Mouse (Mus musculus): Measurements from ENCODE around the gene Jdp2.

Jdp2 gene

DNA sequence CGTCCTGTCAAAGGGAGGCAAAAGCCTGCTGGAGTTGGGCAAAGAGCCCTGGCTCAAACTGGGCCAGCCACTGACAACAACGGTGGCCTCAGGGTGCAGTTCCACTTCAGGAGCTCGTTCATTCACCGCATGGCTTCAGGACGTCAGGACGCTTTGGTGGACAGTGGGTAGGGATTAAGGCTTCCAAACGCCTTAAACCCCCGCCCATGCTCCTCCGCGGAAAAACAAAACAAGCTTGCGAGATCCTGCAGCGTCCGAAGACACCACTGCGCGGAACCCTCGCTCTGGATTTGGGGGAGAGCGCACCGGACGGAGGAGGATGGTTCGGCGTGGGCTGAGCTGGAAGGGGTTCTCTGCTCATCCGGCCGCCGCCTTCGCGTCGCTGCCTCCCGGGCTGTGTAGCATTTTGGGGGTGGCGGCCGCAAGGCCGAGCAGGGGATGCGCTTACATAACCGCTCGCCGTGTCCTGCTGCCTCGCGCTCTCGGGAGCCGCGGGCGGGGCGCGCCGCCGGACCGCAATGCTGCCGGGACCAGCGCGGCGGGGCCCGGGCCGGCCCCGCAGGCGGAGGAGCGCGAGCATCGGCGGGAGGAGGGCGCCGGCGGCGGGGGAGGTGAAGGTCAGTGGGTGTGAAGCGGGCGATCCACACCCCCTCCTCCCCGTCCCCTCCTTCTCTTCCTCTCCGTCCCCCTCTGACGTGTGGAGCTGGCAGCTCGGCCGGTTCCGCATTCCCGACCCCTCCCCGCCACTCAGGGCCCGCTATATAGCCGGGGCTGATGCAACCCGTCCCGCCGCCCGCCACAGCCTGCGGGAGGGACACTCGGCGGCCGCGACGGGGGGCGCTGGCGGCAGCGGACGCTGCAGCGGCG lies at the start of gene Jdp2:
TSS of gene Jdp2 (plus strand) at position 417 of the 867 bp plus-strand sequence.
- DNase-seq (ENCODE audit: low spot score in 2 of 2): peak; percentile 71 to 83

GRCm38 (mm10) chr12:85549661-85550060 lies 49.2 kb upstream of the Jdp2 start:
- DNase-seq (ENCODE audit: low spot score in 2 of 2): no peak

- no peak for DNase-seq (ENCODE audit: low spot score in 2 of 2)
These were observed 48.4 kb upstream of the Jdp2 start for GRCm38 (mm10) chr12:85550435-85550834.

DNA sequence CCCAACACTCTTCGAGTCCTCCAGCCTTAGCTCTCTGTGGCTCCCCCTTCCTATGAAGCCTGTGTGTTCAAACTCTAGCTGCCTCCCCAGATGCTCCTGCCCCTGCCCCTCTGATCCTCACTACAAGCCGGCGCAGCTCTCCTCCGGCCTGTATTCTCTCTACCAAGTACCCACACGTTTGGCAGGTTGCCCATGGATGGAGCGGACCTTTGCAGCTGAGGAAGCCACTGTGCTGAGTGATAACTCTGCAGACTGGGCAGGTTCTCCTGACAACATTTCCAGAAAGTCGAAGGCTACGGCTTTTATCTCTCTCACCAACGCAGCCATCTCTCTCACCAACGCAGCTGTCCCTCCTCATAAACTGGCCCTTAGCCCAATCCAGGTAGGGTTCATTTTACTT lies 39.5 kb upstream of the Jdp2 start:
- peak in 1 of 2 experiments; percentile 24 for DNase-seq (ENCODE audit: low spot score in 2 of 2)

DNA sequence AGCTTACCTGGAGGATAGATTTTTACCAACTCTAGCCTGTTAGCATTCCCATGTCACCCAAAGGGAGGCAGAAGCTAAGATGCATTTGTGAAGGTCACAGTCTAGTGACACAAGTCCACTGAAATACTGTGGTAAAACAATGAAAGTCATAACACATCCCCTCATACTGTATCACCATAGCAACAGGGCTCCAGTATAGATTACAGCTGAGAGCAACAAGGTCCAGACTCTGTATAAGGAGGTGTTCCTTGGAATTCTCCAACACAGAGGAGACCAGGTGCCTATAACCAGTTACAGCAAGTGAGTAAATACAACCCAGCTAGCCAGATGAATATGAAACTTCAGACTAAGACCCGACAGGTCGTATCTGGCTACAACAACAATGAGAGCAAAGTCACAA lies 33.4 kb upstream of the Jdp2 start:
- no peak for DNase-seq (ENCODE audit: low spot score in 2 of 2)

DNA sequence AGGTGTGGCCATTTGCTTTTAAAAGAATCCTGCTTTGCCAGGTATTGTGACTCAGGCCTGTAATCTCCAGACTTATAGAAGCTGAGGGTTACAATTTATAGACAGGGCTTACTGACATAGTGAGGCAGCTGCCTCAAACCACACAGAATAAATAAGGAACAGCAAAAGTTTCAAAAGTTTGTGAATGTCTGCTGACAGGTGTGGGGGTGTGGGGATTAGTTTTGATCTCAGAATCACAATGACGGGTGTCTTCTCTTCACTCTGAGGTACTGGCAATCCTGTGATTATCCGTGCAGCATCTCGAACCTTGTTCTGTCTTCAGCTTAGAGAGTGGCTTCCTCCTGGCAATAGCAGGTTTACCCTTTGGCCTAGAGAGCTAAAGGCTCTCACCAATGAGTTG lies 30.5 kb upstream of the Jdp2 start:
- no peak for DNase-seq (ENCODE audit: low spot score in 2 of 2)

DNA sequence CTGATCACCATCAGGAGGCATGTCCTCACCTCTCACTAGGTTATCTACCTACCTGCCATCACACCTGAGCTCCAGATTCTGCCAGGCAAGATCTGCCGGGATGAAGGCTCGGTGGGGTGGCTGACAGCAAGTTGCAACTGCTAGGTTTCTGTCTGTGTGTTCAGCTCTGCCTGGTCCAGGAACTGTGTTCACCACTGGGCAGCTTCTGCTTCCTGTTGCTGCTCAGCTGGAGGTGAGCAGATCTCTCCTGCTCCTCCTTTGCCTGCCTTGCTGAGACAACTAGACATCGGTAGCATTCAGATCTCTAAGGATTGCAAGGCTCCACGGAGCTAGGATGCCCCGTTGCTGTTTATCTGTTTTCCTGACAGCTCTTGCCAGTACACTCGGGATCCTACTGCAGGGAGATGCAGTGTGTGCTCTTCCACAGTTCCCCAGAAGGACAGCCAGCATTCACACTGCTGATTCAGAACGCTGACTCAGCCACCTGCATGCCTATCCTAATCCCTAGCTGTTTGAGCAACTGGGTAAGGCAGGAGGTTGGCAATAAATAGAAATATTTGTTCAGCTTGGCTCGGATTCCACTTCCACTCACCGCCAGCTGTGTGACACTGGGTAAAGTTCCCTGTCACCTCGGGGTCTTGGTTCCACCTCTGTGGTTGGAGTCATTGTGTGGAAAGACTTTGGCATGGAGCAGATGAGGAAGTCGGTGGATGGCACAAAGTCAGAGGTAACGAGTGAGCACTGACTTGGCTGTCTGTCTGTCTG lies 29.3 kb upstream of the Jdp2 start:
- peak in 1 of 2 experiments; percentile 17 for DNase-seq (ENCODE audit: low spot score in 2 of 2)

- no peak for DNase-seq (ENCODE audit: low spot score in 2 of 2)
These were observed 28.7 kb upstream of the Jdp2 start for GRCm38 (mm10) chr12:85570158-85570540.

DNA sequence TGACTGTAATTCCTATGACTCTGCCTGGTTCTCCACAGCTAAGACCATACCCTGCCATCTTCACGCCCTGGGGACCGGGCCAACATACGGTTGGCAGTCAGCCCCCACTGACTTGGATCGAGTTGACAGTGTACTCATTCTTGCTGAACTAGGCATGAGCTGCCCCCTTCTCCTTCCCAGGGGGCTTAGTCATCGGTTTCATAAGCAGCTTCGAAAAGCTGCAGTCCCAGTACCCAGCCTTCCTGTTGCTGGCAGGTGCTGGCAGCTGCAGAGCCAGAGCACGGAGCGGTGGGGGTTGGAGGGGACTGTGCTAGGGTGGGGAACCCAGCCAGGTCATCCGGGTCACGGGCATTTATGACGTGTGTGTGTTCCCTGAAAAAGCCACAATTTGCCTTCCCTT lies 27.5 kb upstream of the Jdp2 start:
- no peak for DNase-seq (ENCODE audit: low spot score in 2 of 2)

DNA sequence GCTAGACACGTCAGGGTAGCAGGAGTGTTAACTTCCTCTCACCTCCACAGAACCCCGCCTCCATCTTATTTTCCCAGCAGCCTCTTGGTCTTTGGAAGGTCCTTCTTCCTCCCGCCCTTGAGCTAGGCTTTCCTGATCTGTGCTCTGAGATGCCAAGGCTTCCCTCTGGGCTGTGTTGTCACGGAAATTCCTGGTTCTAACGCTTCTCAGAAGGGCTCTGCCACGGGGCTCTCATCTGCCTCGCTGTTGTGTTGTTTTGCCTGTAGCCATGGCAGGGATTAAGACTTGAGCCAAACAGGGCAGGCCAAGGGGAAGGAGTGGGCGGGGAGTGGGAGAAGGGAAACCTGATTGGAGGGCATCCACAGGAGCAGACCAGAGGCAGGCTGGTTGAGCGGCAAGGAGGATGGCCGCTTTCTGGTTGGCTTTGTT lies 26.8 kb upstream of the Jdp2 start:
- DNase-seq (ENCODE audit: low spot score in 2 of 2): no peak

- no peak for DNase-seq (ENCODE audit: low spot score in 2 of 2)
These were observed 23.9 kb upstream of the Jdp2 start for GRCm38 (mm10) chr12:85574806-85575495.

DNA sequence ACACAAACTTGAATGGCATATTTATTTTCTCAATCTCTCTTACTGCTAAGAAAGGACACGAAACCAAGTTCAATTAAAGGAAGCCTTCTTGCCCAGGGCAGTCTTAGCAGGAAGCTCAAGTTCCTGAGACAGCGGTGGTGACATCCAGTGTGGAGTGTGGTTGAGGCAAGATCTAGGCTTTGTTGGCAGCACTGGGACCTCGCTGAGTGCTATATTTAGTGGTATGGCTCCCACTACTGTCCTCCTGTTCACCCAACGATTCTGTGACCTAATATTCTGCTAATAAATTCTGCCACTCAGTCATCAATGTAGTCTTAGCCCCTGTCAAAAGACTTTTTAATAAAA lies 23.4 kb upstream of the Jdp2 start:
- DNase-seq (ENCODE audit: low spot score in 2 of 2): no peak

DNA sequence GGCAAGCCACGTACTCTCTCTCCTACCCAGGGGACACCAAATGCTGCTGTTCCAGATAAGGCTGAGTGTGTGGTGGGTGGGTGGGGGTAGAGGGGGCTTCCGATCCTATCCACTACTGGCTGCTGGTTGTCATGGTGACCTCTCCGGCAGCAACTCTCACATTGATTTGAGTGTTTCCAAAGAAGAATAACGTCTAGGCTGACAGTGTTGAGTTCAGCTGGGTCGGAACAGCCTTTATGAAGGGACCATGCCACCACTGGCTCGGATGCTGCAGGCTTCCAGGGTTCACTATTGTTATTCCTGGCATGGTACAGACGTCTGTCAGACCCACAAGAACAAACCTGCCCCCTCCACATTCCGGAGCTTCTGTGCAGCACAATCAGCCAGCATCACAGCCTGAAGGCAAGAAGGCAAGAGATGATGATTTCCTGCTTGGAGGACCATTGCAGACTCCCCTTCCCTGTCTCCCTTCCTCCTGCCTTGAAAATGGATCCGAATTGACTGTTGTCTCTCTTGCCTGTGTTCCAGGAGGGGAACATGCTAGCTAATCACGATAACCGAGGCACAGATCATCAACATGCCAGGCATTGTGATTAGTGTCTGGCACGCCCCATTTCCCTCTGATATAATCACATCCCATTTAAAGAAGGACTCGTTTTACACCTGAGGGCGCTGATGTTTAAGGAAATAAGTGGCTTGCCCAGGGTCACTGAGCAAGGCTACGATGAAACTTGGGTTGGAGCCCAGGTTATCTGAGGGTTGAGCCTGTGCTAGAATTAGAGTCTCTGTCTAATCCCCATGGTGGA lies 17.4 kb upstream of the Jdp2 start:
- DNase-seq (ENCODE audit: low spot score in 2 of 2): no peak

GRCm38 (mm10) chr12:85582067-85582316 lies 16.8 kb upstream of the Jdp2 start:
- DNase-seq (ENCODE audit: low spot score in 2 of 2): no peak

- no peak for DNase-seq (ENCODE audit: low spot score in 2 of 2)
These were observed 13.0 kb upstream of the Jdp2 start for GRCm38 (mm10) chr12:85585761-85586258.

DNA sequence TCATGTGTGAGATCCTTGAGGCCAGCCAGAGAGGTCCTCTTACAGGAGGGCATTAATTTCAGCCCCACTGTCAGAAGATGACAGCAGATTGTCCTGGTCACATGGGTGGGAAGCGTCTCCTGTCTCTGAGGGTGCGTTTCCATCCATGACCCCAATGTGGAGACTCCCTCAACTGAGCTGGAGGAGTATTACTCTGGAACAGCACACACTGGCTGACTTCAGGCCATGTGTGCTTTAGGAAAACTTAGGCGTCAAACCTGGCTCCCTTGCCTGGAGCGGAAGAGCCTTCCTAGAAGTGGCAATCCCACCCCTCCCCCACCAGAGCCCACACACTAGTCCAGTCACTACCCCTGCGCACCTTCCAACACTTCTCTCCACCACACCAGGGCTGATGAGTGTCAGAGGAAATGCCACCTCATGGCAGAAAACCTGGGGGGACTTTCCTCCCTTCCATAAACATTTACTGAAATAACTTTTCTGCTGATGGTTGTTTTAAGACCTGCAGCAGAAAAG lies 8.9 kb upstream of the Jdp2 start:
- no peak for DNase-seq (ENCODE audit: low spot score in 2 of 2)

DNA sequence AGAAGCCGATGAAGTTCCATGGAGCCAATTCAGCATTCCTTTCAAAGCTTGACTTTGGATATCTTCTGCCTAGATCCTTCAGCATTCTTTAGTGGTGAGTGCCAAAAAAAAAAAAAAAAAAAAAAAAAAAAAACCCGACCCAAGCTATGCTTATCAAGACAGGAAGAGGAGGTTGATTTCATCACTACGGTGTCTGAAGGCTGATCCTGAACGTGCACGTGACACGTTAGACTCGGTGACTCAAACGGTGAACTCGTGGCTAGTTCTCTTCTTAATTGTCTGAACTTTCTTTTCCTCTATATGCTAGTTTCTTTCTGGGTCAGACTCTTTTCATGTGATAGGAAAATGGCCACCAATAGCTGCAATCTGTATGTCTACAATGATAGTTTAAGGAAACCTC lies 5.9 kb upstream of the Jdp2 start:
- no peak for DNase-seq (ENCODE audit: low spot score in 2 of 2)

DNA sequence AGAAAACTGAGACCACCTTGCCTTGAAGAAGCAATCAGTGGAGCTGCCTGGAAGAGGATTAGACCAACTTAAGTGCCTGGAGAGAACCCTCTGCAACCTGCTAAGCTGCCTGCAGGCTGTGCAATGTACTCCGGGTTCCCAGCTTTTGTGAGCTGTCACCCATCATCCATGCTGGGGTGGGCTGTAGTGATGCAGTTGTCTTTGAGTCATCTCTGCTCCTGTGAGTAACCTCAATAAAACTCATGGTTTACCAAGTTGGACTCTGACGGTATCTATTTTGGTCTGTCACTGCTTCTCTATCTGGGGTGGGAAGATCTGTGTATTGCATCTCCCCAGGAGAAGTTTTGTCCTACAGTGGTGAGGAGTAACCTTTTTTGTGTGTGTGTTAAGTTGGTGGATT lies 4.4 kb upstream of the Jdp2 start:
- DNase-seq (ENCODE audit: low spot score in 2 of 2): no peak

GRCm38 (mm10) chr12:85598053-85598452 lies 774 bp upstream of the Jdp2 start:
- DNase-seq (ENCODE audit: low spot score in 2 of 2): no peak

GRCm38 (mm10) chr12:85599478-85600152 lies 788 bp downstream of the Jdp2 start:
- DNase-seq (ENCODE audit: low spot score in 2 of 2): peak; percentile 23 to 69

DNA sequence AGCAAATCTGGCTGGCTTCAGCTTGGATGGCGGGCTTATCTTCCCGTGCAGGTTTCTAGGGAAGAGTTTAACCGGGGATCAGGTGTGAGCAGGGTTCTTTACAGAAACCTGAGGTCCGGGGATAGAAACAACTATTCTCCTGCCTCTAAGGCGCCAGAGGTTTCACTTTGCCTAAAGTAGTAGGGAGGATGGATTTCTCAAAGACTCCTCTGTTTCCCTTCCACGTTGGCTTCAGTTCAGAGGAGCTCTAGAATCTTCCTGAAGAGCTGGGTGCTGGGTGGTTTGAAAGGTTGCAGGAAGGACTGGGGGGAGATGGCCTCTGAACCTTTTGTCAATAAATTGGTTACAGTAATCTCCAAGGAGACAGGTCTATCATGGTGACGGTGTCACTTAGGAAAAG lies 1.8 kb downstream of the Jdp2 start:
- no peak for DNase-seq (ENCODE audit: low spot score in 2 of 2)

Measured in spleen, postnatal 4 days (tissue).